Mouse (Mus musculus): ENCODE measurements around the gene Slc22a22. TPM values are rescaled to one million over a fixed set of nuclear protein-coding genes. Genes with fewer than 3 reads are reported as not detected.
"Not testable (repeated sequence)": the region's sequence is repeated elsewhere in the genome, so short reads cannot be mapped to it uniquely, and the experiment has no call there.

Gene Slc22a22
- polyA plus RNA-seq, 1 experiment: not detected

- Histone ChIP-seq H3K36me3 (ENCODE audit: control insufficient read depth, insufficient read depth, low read length) (no peaks in the 10 kb centered on the region), H3K4me3 (ENCODE audit: control insufficient read depth, insufficient read depth, low read length) (no peak overlapping the region), H3K27ac (ENCODE audit: control insufficient read depth, insufficient read depth, low read length) (no peak overlapping the region), H3K27me3 (ENCODE audit: control insufficient read depth, insufficient read depth, low read length) (no peaks in the 10 kb centered on the region), H3K4me1 (replicated peaks; ENCODE audit: control insufficient read depth, insufficient read depth, low read length) (no peaks in the 10 kb centered on the region)
- 89% methylated on average over 2 of the region's 2 CpGs for WGBS
- DNase-seq: no peak
- no peak for TF ChIP-seq CTCF (IDR thresholded peaks at IDR 0.05; ENCODE audit: borderline replicate concordance, control insufficient read depth, extremely low read depth, insufficient read depth, low read length, poor library complexity)
- TF ChIP-seq POLR2A (IDR thresholded peaks at IDR 0.05; ENCODE audit: control insufficient read depth, extremely low read depth, insufficient read depth, low read length, poor library complexity): no peak
These were observed 159.4 kb downstream of the Slc22a22 start for GRCm38 (mm10) chr15:57318001-57318400.

- Histone ChIP-seq H3K4me1 (replicated peaks; ENCODE audit: control insufficient read depth, insufficient read depth, low read length) (no peaks in the 10 kb centered on the region), H3K27ac (ENCODE audit: control insufficient read depth, insufficient read depth, low read length) (no peak overlapping the region), H3K4me3 (ENCODE audit: control insufficient read depth, insufficient read depth, low read length) (no peak overlapping the region), H3K36me3 (ENCODE audit: control insufficient read depth, insufficient read depth, low read length) (no peaks in the 10 kb centered on the region), H3K27me3 (ENCODE audit: control insufficient read depth, insufficient read depth, low read length) (no peaks in the 10 kb centered on the region)
- TF ChIP-seq POLR2A (IDR thresholded peaks at IDR 0.05; ENCODE audit: control insufficient read depth, extremely low read depth, insufficient read depth, low read length, poor library complexity): no peak
- no peak for TF ChIP-seq CTCF (IDR thresholded peaks at IDR 0.05; ENCODE audit: borderline replicate concordance, control insufficient read depth, extremely low read depth, insufficient read depth, low read length, poor library complexity)
- no peak for DNase-seq
- 95% methylated on average over 2 of the region's 2 CpGs for WGBS
These were observed 160.9 kb downstream of the Slc22a22 start for GRCm38 (mm10) chr15:57316486-57316885.

- no peak overlapping the region for H3K27ac ChIP-seq (ENCODE audit: control insufficient read depth, insufficient read depth, low read length)
- TF ChIP-seq CTCF (IDR thresholded peaks at IDR 0.05; ENCODE audit: borderline replicate concordance, control insufficient read depth, extremely low read depth, insufficient read depth, low read length, poor library complexity) (no peak), POLR2A (IDR thresholded peaks at IDR 0.05; ENCODE audit: control insufficient read depth, extremely low read depth, insufficient read depth, low read length, poor library complexity) (no peak)
- 75% methylated on average over 1 of the region's 1 CpGs for WGBS
- no peaks in the 10 kb centered on the region for H3K36me3 ChIP-seq (ENCODE audit: control insufficient read depth, insufficient read depth, low read length)
- no peak for DNase-seq
- H3K4me3 ChIP-seq (ENCODE audit: control insufficient read depth, insufficient read depth, low read length): no peak overlapping the region
- no peaks in the 10 kb centered on the region for H3K4me1 ChIP-seq (replicated peaks; ENCODE audit: control insufficient read depth, insufficient read depth, low read length)
- no peaks in the 10 kb centered on the region for H3K27me3 ChIP-seq (ENCODE audit: control insufficient read depth, insufficient read depth, low read length)
These were observed 174.7 kb downstream of the Slc22a22 start for GRCm38 (mm10) chr15:57302710-57303109.

- Histone ChIP-seq H3K27me3 (ENCODE audit: control insufficient read depth, insufficient read depth, low read length) (no peaks in the 10 kb centered on the region), H3K36me3 (ENCODE audit: control insufficient read depth, insufficient read depth, low read length) (no peaks in the 10 kb centered on the region), H3K4me1 (replicated peaks; ENCODE audit: control insufficient read depth, insufficient read depth, low read length) (no peaks in the 10 kb centered on the region), H3K4me3 (ENCODE audit: control insufficient read depth, insufficient read depth, low read length) (no peak overlapping the region), H3K27ac (ENCODE audit: control insufficient read depth, insufficient read depth, low read length) (no peak overlapping the region)
- 45% methylated on average over 1 of the region's 1 CpGs for WGBS
- no peak for DNase-seq
- TF ChIP-seq CTCF (IDR thresholded peaks at IDR 0.05; ENCODE audit: borderline replicate concordance, control insufficient read depth, extremely low read depth, insufficient read depth, low read length, poor library complexity): no peak
- TF ChIP-seq POLR2A (IDR thresholded peaks at IDR 0.05; ENCODE audit: control insufficient read depth, extremely low read depth, insufficient read depth, low read length, poor library complexity): no peak
These were observed 198.9 kb downstream of the Slc22a22 start for GRCm38 (mm10) chr15:57278505-57278904.

GRCm38 (mm10) chr15:57276411-57276810 lies 201.0 kb downstream of the Slc22a22 start:
- no peak for TF ChIP-seq CTCF (IDR thresholded peaks at IDR 0.05; ENCODE audit: borderline replicate concordance, control insufficient read depth, extremely low read depth, insufficient read depth, low read length, poor library complexity)
- no peak for TF ChIP-seq POLR2A (IDR thresholded peaks at IDR 0.05; ENCODE audit: control insufficient read depth, extremely low read depth, insufficient read depth, low read length, poor library complexity)
- H3K27ac ChIP-seq (ENCODE audit: control insufficient read depth, insufficient read depth, low read length): no peak overlapping the region
- no peak overlapping the region for H3K4me3 ChIP-seq (ENCODE audit: control insufficient read depth, insufficient read depth, low read length)
- no peaks in the 10 kb centered on the region for H3K4me1 ChIP-seq (replicated peaks; ENCODE audit: control insufficient read depth, insufficient read depth, low read length)
- no peaks in the 10 kb centered on the region for H3K27me3 ChIP-seq (ENCODE audit: control insufficient read depth, insufficient read depth, low read length)
- H3K36me3 ChIP-seq (ENCODE audit: control insufficient read depth, insufficient read depth, low read length): no peaks in the 10 kb centered on the region
- no peak for DNase-seq

GRCm38 (mm10) chr15:57240061-57240460 lies 237.4 kb downstream of the Slc22a22 start:
- H3K36me3 ChIP-seq (ENCODE audit: control insufficient read depth, insufficient read depth, low read length); H3K27me3 ChIP-seq (ENCODE audit: control insufficient read depth, insufficient read depth, low read length); H3K27ac ChIP-seq (ENCODE audit: control insufficient read depth, insufficient read depth, low read length); H3K4me3 ChIP-seq (ENCODE audit: control insufficient read depth, insufficient read depth, low read length); DNase-seq; H3K4me1 ChIP-seq (replicated peaks; ENCODE audit: control insufficient read depth, insufficient read depth, low read length): not testable (repeated sequence)
- WGBS: 88% methylated on average over 1 of the region's 1 CpGs

GRCm38 (mm10) chr15:57230439-57230838 lies 247.0 kb downstream of the Slc22a22 start:
- DNase-seq: no peak
- no peaks in the 10 kb centered on the region for H3K27me3 ChIP-seq (ENCODE audit: control insufficient read depth, insufficient read depth, low read length)

More at GRCm38 (mm10) chr15:57230439-57230838, 247.0 kb downstream of the Slc22a22 start:
- TF ChIP-seq CTCF (IDR thresholded peaks at IDR 0.05; ENCODE audit: borderline replicate concordance, control insufficient read depth, extremely low read depth, insufficient read depth, low read length, poor library complexity) (no peak), POLR2A (IDR thresholded peaks at IDR 0.05; ENCODE audit: control insufficient read depth, extremely low read depth, insufficient read depth, low read length, poor library complexity) (no peak)
- Histone ChIP-seq H3K36me3 (ENCODE audit: control insufficient read depth, insufficient read depth, low read length) (no peaks in the 10 kb centered on the region), H3K4me1 (replicated peaks; ENCODE audit: control insufficient read depth, insufficient read depth, low read length) (no peaks in the 10 kb centered on the region), H3K4me3 (ENCODE audit: control insufficient read depth, insufficient read depth, low read length) (no peak overlapping the region), H3K27ac (ENCODE audit: control insufficient read depth, insufficient read depth, low read length) (no peak overlapping the region)
